Mouse (Mus musculus): Measurements from ENCODE around the gene Itgbl1. TPM values are rescaled to one million over a fixed set of nuclear protein-coding genes. Genes with fewer than 3 reads are reported as not detected.

Itgbl1 gene
- polyA plus RNA-seq, 1 experiment from 2014 or later = 0.15 TPM

- WGBS = 52% methylated on average over 1 of the region's 1 CpGs
- ATAC-seq (ENCODE audit: insufficient read depth, low FRiP score, low read depth) = no peak
- Histone ChIP-seq H3K9ac (no peak overlapping the region), H3K9me3 (no peaks in the 10 kb centered on the region), H3K4me3 (replicated peaks) (no peak overlapping the region), H3K4me1 (no peaks in the 10 kb centered on the region), H3K27me3 (replicated peaks) (no peaks in the 10 kb centered on the region), H3K36me3 (no peaks in the 10 kb centered on the region), H3K4me2 (no peak overlapping the region), H3K27ac (no peak overlapping the region)
Observed at GRCm38 (mm10) chr14:123751017-123751416, 91.2 kb downstream of the Itgbl1 start.

DNA sequence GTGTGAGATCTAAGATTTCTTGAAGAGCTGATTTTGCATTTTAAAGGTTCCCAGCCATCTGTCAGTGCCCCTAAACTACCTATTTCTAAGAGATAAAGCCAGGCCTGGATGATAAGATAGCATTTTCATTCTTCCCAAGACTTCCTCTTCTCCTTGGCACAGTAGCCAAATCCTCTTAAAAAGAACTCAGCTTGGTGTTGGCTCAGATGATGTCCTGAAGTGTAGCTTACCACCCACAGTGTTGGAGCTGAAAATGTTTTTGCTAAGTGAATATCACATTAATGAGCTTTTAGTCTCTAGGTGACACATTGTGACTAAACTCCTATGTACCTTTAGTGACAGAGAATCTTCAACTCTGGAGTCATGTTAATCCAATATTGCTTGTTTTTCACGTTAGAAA, 99.8 kb downstream of the Itgbl1 start:
- no peak overlapping the region for H3K4me2 ChIP-seq
- WGBS = 57% methylated on average over 1 of the region's 1 CpGs
- no peaks in the 10 kb centered on the region for H3K27me3 ChIP-seq (replicated peaks)
- no peaks in the 10 kb centered on the region for H3K36me3 ChIP-seq
- ATAC-seq (ENCODE audit: insufficient read depth, low FRiP score, low read depth) = no peak
- no peak overlapping the region for H3K4me3 ChIP-seq (replicated peaks)
- no peak overlapping the region for H3K27ac ChIP-seq
- H3K9me3 ChIP-seq = no peaks in the 10 kb centered on the region
- H3K9ac ChIP-seq = no peak overlapping the region
- no peaks in the 10 kb centered on the region for H3K4me1 ChIP-seq

DNA sequence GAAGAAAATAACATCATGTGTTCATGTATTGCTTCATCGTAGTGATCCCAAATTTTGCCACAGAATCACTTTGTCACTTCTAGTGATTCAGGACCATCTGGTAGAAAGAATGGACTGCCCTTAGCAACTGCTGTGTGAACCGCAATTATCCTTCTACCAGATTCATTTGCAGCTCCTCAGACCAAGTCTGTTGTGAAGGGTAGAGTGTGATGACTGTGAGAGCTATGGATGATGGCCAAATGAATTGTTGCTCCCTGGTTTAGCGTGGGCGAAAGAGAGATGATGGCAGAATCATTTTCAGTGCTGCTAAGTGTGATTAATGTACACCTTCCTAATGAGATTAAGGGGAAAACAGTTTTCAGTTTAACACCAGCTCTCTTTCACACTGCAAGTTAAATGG, 100.3 kb downstream of the Itgbl1 start:
- 75% methylated on average over 4 of the region's 4 CpGs for WGBS
- H3K4me2 ChIP-seq = no peak overlapping the region

GRCm38 (mm10) chr14:123801744-123802143, 142.0 kb downstream of the Itgbl1 start:
- H3K4me3 ChIP-seq (replicated peaks) = no peak overlapping the region
- no peak overlapping the region for H3K9ac ChIP-seq
- no peak overlapping the region for H3K27ac ChIP-seq
- ATAC-seq (ENCODE audit: insufficient read depth, low FRiP score, low read depth) = peak; percentile 18; the same call in 1 of the 2 replicates
- no peaks in the 10 kb centered on the region for H3K4me1 ChIP-seq
- no peaks in the 10 kb centered on the region for H3K27me3 ChIP-seq (replicated peaks)
- no peaks in the 10 kb centered on the region for H3K9me3 ChIP-seq
- H3K4me2 ChIP-seq = no peak overlapping the region
- no peaks in the 10 kb centered on the region for H3K36me3 ChIP-seq

More for the DNA sequence above, 100.3 kb downstream of the Itgbl1 start:
- Histone ChIP-seq H3K9ac (no peak overlapping the region), H3K27me3 (replicated peaks) (no peaks in the 10 kb centered on the region), H3K4me1 (no peaks in the 10 kb centered on the region), H3K36me3 (no peaks in the 10 kb centered on the region), H3K27ac (no peak overlapping the region), H3K9me3 (no peaks in the 10 kb centered on the region), H3K4me3 (replicated peaks) (no peak overlapping the region)
- no peak for ATAC-seq (ENCODE audit: insufficient read depth, low FRiP score, low read depth)

DNA sequence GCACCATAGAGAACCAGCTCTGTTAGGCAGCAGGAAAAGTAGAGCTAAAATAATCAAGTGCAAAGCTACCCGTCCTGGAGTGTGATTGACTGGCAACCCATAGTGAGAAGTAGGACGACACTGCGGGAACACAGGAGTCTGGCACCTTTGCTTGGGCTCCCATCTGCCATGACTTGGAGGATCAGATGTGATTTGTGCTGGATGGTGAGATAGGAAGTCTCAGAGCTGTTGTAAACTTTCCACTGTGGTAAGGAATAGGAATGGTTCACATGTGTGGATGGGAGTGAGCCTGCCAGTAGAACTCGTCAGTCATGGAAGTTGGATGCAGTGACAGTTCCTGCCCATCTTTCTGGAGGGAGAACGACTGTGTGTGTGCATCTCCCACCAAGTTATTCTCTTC, 177.9 kb downstream of the Itgbl1 start:
- Histone ChIP-seq H3K4me1 (no peaks in the 10 kb centered on the region), H3K9ac (no peak overlapping the region), H3K4me2 (no peak overlapping the region), H3K4me3 (replicated peaks) (no peak overlapping the region), H3K27ac (no peak overlapping the region), H3K36me3 (no peaks in the 10 kb centered on the region), H3K27me3 (replicated peaks) (no peaks in the 10 kb centered on the region), H3K9me3 (no peaks in the 10 kb centered on the region)
- 69% methylated on average over 5 of the region's 5 CpGs for WGBS
- no peak for ATAC-seq (ENCODE audit: insufficient read depth, low FRiP score, low read depth)

- Histone ChIP-seq H3K9ac (no peak overlapping the region), H3K36me3 (no peaks in the 10 kb centered on the region), H3K4me2 (no peak overlapping the region), H3K4me1 (no peaks in the 10 kb centered on the region), H3K27ac (no peak overlapping the region), H3K9me3 (no peaks in the 10 kb centered on the region), H3K27me3 (replicated peaks) (no peaks in the 10 kb centered on the region), H3K4me3 (replicated peaks) (no peak overlapping the region)
- no peak for ATAC-seq (ENCODE audit: insufficient read depth, low FRiP score, low read depth)
- WGBS = 65% methylated on average over 8 of the region's 8 CpGs
Observed at GRCm38 (mm10) chr14:123843675-123844425, 184.1 kb downstream of the Itgbl1 start.

- no peaks in the 10 kb centered on the region for H3K9me3 ChIP-seq
- H3K27ac ChIP-seq = no peak overlapping the region
- ATAC-seq (ENCODE audit: insufficient read depth, low FRiP score, low read depth) = no peak
- no peak overlapping the region for H3K4me3 ChIP-seq (replicated peaks)
- 79% methylated on average over 1 of the region's 1 CpGs for WGBS
- no peaks in the 10 kb centered on the region for H3K36me3 ChIP-seq
- H3K9ac ChIP-seq = no peak overlapping the region
- no peak overlapping the region for H3K4me2 ChIP-seq
- no peaks in the 10 kb centered on the region for H3K27me3 ChIP-seq (replicated peaks)
- no peaks in the 10 kb centered on the region for H3K4me1 ChIP-seq
Observed at GRCm38 (mm10) chr14:123864531-123864930, 204.8 kb downstream of the Itgbl1 start.

DNA sequence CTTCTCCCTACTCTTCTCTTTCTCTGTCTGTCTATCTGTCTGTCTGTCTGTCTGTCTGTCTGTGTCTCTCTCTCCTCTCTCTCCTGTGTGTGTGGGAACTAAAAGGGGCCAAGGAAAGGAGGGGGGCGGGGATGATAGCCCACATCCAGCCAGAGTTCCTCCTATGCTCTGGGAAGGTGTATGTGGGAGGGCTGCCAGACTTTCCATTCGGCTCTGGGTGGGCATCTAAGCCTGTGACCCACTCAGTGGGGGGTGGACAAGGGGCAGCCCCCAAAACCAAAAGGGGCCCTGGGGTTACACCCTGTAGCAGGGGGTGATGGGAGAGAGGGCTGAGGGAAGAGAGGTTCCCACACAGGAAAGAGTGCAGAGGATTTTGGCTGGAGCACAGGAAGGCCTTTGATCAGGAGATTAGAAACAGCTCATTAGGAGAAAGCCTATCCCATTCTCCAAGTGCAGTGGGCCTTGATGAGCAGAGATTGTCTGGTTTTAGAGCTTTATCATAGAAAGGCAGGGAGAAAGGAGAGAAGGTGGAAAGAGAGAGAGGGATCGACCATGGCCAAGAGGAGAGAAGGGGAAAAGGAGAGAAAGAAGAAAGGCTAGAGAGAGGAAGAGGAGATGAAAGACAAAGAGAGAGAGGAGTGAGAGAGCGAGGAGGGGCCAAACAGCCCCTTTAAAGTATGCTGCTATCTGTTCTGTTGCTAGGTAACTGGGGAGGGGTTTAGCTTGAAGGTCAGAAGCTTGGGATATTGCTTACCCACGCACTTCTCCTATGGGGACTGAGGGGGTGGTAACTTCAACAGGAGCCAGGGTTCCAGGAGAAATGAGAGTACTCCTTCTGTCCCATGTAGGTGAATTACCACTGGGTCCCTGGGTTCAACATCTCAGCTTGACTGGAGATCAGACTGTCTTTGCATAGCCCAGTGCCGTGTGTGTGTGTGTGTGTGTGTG, 206.3 kb downstream of the Itgbl1 start:
- Histone ChIP-seq H3K9me3 (no peaks in the 10 kb centered on the region), H3K27me3 (replicated peaks) (no peaks in the 10 kb centered on the region), H3K4me3 (replicated peaks) (no peak overlapping the region), H3K9ac (no peak overlapping the region), H3K36me3 (no peaks in the 10 kb centered on the region), H3K4me2 (no peak overlapping the region), H3K4me1 (no peaks in the 10 kb centered on the region), H3K27ac (no peak overlapping the region)
- 51% methylated on average over 6 of the region's 6 CpGs for WGBS
- ATAC-seq (ENCODE audit: insufficient read depth, low FRiP score, low read depth) = no peak

DNA sequence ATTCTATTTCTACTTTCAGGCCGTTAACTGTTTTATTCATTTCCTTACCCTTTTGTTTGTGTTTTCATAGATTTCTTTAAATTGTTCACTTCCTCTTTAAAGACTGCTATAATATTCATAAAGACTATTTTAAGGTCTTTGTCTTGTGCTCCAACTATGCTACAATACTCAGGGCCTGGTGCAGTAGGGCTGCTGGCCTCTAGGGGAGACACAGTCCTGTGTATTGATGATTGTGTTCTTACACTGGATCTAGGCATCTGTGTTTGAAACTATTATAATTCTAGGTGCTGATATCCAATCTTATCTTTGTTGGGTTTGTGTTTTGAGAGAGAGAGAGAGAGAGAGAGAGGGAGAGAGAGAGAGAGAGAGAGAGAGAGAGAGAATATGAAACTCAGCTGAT, 268.1 kb downstream of the Itgbl1 start:
- H3K4me3 ChIP-seq (replicated peaks) = no peak overlapping the region
- H3K4me1 ChIP-seq = no peaks in the 10 kb centered on the region
- 89% methylated on average over 1 of the region's 1 CpGs for WGBS
- H3K27me3 ChIP-seq (replicated peaks) = no peaks in the 10 kb centered on the region
- H3K4me2 ChIP-seq = no peak overlapping the region
- no peak overlapping the region for H3K27ac ChIP-seq
- no peaks in the 10 kb centered on the region for H3K9me3 ChIP-seq
- no peaks in the 10 kb centered on the region for H3K36me3 ChIP-seq
- no peak overlapping the region for H3K9ac ChIP-seq
- ATAC-seq (ENCODE audit: insufficient read depth, low FRiP score, low read depth) = no peak

- Histone ChIP-seq H3K4me2 (no peak overlapping the region), H3K4me1 (no peaks in the 10 kb centered on the region), H3K27ac (no peak overlapping the region), H3K9ac (no peak overlapping the region), H3K4me3 (replicated peaks) (no peak overlapping the region), H3K27me3 (replicated peaks) (no peaks in the 10 kb centered on the region), H3K9me3 (no peaks in the 10 kb centered on the region), H3K36me3 (no peaks in the 10 kb centered on the region)
- no peak for ATAC-seq (ENCODE audit: insufficient read depth, low FRiP score, low read depth)
- WGBS = 60% methylated on average over 2 of the region's 2 CpGs
Observed at GRCm38 (mm10) chr14:123966531-123966930, 306.8 kb downstream of the Itgbl1 start.

DNA sequence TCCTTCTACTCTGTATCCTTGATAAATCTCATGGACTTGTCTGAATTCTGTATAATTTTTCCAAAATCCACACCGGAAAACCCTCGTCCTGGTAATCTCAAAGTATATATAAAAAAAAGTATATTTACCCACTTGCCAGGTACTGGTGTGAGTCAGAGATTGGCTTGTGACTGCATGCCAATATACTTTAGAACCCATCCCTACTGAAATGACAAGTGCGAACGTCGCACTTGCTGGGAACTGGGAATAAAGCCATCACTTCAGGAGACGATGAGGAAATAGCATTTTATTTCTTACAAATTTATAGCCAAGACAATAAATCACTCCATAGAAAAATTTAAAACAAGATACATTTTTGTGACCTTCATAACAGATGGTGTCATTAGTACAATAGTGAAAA, 308.2 kb downstream of the Itgbl1 start:
- no peak overlapping the region for H3K9ac ChIP-seq
- H3K27me3 ChIP-seq (replicated peaks) = no peaks in the 10 kb centered on the region
- H3K27ac ChIP-seq = no peak overlapping the region
- WGBS = 81% methylated on average over 6 of the region's 6 CpGs
- H3K4me3 ChIP-seq (replicated peaks) = no peak overlapping the region
- no peaks in the 10 kb centered on the region for H3K36me3 ChIP-seq
- no peaks in the 10 kb centered on the region for H3K4me1 ChIP-seq
- H3K9me3 ChIP-seq = no peaks in the 10 kb centered on the region
- ATAC-seq (ENCODE audit: insufficient read depth, low FRiP score, low read depth) = no peak
- no peak overlapping the region for H3K4me2 ChIP-seq

GRCm38 (mm10) chr14:123990591-123991195, 330.9 kb downstream of the Itgbl1 start:
- no peaks in the 10 kb centered on the region for H3K9me3 ChIP-seq
- H3K4me2 ChIP-seq = no peak overlapping the region
- H3K27me3 ChIP-seq (replicated peaks) = no peaks in the 10 kb centered on the region
- no peaks in the 10 kb centered on the region for H3K36me3 ChIP-seq
- 71% methylated on average over 2 of the region's 2 CpGs for WGBS
- ATAC-seq (ENCODE audit: insufficient read depth, low FRiP score, low read depth) = no peak
- H3K27ac ChIP-seq = no peak overlapping the region
- H3K9ac ChIP-seq = no peak overlapping the region
- no peak overlapping the region for H3K4me3 ChIP-seq (replicated peaks)
- H3K4me1 ChIP-seq = no peaks in the 10 kb centered on the region

Measured in stomach, embryonic 15.5 days (tissue).